Mouse (Mus musculus): ENCODE results near the gene Syngr1. TPM values are rescaled to one million over a fixed set of nuclear protein-coding genes. Genes with fewer than 3 reads are reported as not detected.

Gene Syngr1
- total RNA-seq, 2 experiments from 2014 or later: 0.22 to 3.9 TPM

DNA sequence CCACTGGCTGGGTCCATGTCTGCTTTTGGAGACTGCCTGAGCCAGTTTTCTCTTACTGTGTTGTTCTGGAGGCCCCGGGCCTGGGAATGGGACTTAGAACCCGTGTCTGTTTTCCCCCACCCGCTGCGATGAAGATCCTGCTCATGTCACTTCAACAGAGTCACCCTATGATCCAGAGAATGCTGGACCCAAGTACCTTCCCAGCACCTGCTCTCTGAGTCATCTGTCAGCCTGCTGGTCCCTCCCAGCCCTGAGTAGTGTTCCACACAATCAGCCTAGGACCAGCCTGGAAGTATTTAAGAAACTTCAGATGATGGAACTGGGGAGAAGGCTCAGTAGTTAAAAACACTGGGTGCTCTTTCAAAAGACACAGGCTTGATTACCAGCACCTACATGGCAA lies 72.6 kb downstream of the Syngr1 start:
- ATAC-seq (ENCODE audit: poor library complexity, severe bottlenecking): no peak

DNA sequence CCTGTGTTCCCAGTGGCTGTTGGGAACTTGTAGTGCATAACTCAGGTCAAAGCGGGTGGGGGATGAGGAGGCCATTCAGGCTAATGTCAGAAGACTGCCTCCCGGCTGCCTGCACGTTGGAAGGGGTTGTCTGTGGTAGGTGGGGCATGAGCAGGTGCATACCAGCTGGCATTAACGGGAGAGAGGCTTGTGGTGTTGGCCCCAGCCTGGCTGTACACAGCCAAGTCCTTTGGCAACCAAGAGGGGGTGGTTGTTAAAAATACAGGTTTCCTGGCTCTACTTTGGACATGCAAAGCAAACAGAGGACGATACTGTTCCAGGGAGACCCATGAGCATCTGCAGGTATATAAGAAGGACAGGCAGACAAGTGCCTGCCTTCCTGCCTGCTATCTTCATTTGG lies 74.3 kb downstream of the Syngr1 start:
- no peak for ATAC-seq (ENCODE audit: poor library complexity, severe bottlenecking)

Other genes starting within 250 kb of the Syngr1 start
- gene Apobec3, start 199.7 kb upstream of the Syngr1 start, total RNA-seq (2015): 129 and 148 TPM in 2 replicates
- gene Apobec3, start 199.7 kb upstream of the Syngr1 start, total RNA-seq (2017): 124 and 125 TPM in 2 replicates
- gene Cbx7, start 120.2 kb upstream of the Syngr1 start, total RNA-seq (2015): 4.9 and 5.5 TPM in 2 replicates
- 3.9 and 7.0 TPM in 2 replicates for gene Cbx7, start 120.2 kb upstream of the Syngr1 start, total RNA-seq (2017)
- 1.3 and 1.6 TPM in 2 replicates for gene Pdgfb, start 76.4 kb upstream of the Syngr1 start, total RNA-seq (2015)
- 0.40 and 1.7 TPM in 2 replicates for gene Pdgfb, start 76.4 kb upstream of the Syngr1 start, total RNA-seq (2017)
- 965 and 1,027 TPM in 2 replicates for gene Rpl3, start 534 bp downstream of the Syngr1 start, total RNA-seq (2015)
- 1,404 and 1,498 TPM in 2 replicates for gene Rpl3, start 534 bp downstream of the Syngr1 start, total RNA-seq (2017)
- gene Tab1, start 41.8 kb downstream of the Syngr1 start, total RNA-seq (2015): 3.8 and 6.9 TPM in 2 replicates
- 13.5 and 14.5 TPM in 2 replicates for gene Tab1, start 41.8 kb downstream of the Syngr1 start, total RNA-seq (2017)
- not detected in 2 replicates for gene Mgat3, start 82.4 kb downstream of the Syngr1 start, total RNA-seq (2015)
- not detected in 2 replicates for gene Mgat3, start 82.4 kb downstream of the Syngr1 start, total RNA-seq (2017)
- gene Mief1, start 142.7 kb downstream of the Syngr1 start, total RNA-seq (2015): 12.3 and 14.2 TPM in 2 replicates
- gene Mief1, start 142.7 kb downstream of the Syngr1 start, total RNA-seq (2017): 16.4 and 17.5 TPM in 2 replicates
- 2.4 and 9.5 TPM in 2 replicates for gene AC140267.1, start 144.5 kb downstream of the Syngr1 start, total RNA-seq (2015)
- gene AC140267.1, start 144.5 kb downstream of the Syngr1 start, total RNA-seq (2017): not detected in 2 replicates
- gene Atf4, start 163.8 kb downstream of the Syngr1 start, total RNA-seq (2015): 172 and 184 TPM in 2 replicates
- 253 and 263 TPM in 2 replicates for gene Atf4, start 163.8 kb downstream of the Syngr1 start, total RNA-seq (2017)
- gene Rps19bp1, start 173.0 kb downstream of the Syngr1 start, total RNA-seq (2015): 32.9 and 35.4 TPM in 2 replicates
- gene Rps19bp1, start 173.0 kb downstream of the Syngr1 start, total RNA-seq (2017): 12.6 and 20.3 TPM in 2 replicates
- 0.02 TPM in 1 of 2 replicates, not detected in the other for gene Cacna1i, start 195.9 kb downstream of the Syngr1 start, total RNA-seq (2015)
- gene Cacna1i, start 195.9 kb downstream of the Syngr1 start, total RNA-seq (2017): not detected in 2 replicates

Measured in megakaryocyte, adult 5-6 weeks (primary cell).